Mouse (Mus musculus) kidney, embryonic 16.5 days (tissue): ENCODE measurements around the gene Arfgap2. TPM values are rescaled to one million over a fixed set of nuclear protein-coding genes. Genes with fewer than 3 reads are reported as not detected.
A peak's percentile ranks its signal among the peaks of the same experiment; 100 is the strongest.

ENCODE experiments used
- ATAC-seq: fragments of 200-750 bp; cut with Nextera tagmentation; 2 replicates; pipeline ENCODE4 v1.8.0; 2017; ENCODE audit warnings: moderate TSS enrichment; ENCODE audit not compliant: low FRiP score, low TSS enrichment
- H3K27ac ChIP-seq: fragments of 300-500 bp; sonication (generic); 2 replicates; pipeline ENCODE4 v1.5.1; 2014; ENCODE audit warnings: low read length
- H3K27me3 ChIP-seq: fragments of 300-500 bp; sonication (generic); 2 replicates; pipeline ENCODE4 v1.6.1; 2014; ENCODE audit warnings: low read length, control low read depth, mixed read lengths; ENCODE audit not compliant: insufficient read depth
- H3K36me3 ChIP-seq: fragments of 300-500 bp; sonication (generic); 2 replicates; pipeline ENCODE4 v1.6.1; 2014; ENCODE audit warnings: low read length, control low read depth, mixed read lengths; ENCODE audit not compliant: insufficient read depth
- H3K4me1 ChIP-seq: fragments of 300-500 bp; sonication (generic); 2 replicates; pipeline ENCODE4 v1.6.1; 2014; ENCODE audit warnings: low read length, control low read depth, mixed read lengths; ENCODE audit not compliant: insufficient read depth
- H3K4me2 ChIP-seq: fragments of 300-500 bp; sonication (generic); replicated peaks from 2 replicates; pipeline ENCODE4 v1.6.1; 2014; ENCODE audit warnings: low read depth, low read length
- H3K4me3 ChIP-seq: fragments of 300-500 bp; sonication (generic); 2 replicates; pipeline ENCODE4 v1.5.1; 2014; ENCODE audit warnings: mild to moderate bottlenecking, low read length
- H3K9ac ChIP-seq: fragments of 300-500 bp; sonication (generic); replicated peaks from 2 replicates; pipeline ENCODE4 v1.6.1; 2014; ENCODE audit warnings: low read length
- H3K9me3 ChIP-seq: fragments of 300-500 bp; sonication (generic); 2 replicates; pipeline ENCODE4 v1.6.1; 2016; ENCODE audit warnings: low read length, control low read depth
- WGBS: fragments of 180-500 bp; shearing (Covaris S2); extraction: QIAGEN DNeasy Blood & Tissue Kit; methylation state at CpG from one replicate; pipeline ENCODE4 v1.1.7; 2014; 5-methylcytosine and 5-hydroxymethylcytosine counted together
- polyA plus RNA-seq: library from polyadenylated mRNA; unstranded; fragments of >200 nt; fragmentation: Nextera tagmentation; extraction: Ambion mirVana; gene quantifications from 2 replicates; pipeline ENCODE4 v1.2.1, GENCODE M21; 2015

The Arfgap2 gene
- polyA plus RNA-seq, 1 experiment from 2014 or later, result 96.5 TPM

DNA sequence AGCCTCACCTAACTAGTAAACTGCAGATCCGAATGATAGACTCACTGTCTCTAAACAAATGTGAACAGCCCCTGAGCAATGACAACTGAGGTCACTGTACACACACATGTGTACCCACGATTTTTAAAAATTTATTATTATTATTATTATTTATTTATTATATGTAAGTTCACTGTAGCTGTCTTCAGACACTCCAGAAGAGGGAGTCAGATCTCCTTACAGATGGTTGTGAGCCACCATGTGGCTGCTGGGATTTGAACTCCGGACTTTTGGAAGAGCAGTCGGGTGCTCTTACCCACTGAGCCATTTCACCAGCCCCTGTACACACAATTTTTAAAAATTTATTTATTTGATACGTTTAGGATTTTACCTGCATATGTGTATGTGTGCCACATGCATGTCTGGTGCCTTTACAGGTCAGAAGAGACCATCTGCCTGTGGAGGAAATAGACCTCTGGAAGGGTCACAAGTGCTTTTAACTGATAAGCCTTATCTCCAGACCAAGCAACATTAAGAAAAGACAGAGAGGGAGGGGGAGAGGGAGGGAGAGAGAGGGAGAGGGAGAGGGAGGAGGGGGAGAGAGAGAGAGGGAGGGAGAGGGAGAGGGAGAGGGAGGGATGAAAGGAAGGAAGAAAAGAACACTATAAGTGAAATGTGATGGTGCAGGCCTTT, 20.1 kb upstream of the Arfgap2 start:
- Histone ChIP-seq H3K27ac (no peak overlapping the region), H3K4me2 (no peak overlapping the region), H3K4me1 (no peaks in the 10 kb centered on the region), H3K36me3 (no peaks in the 10 kb centered on the region), H3K4me3 (no peak overlapping the region), H3K9me3 (no peaks in the 10 kb centered on the region), H3K9ac (no peak overlapping the region), H3K27me3 (no peaks in the 10 kb centered on the region)
- ATAC-seq, result no peak
- WGBS, result 80% methylated on average over 5 of the region's 5 CpGs

DNA sequence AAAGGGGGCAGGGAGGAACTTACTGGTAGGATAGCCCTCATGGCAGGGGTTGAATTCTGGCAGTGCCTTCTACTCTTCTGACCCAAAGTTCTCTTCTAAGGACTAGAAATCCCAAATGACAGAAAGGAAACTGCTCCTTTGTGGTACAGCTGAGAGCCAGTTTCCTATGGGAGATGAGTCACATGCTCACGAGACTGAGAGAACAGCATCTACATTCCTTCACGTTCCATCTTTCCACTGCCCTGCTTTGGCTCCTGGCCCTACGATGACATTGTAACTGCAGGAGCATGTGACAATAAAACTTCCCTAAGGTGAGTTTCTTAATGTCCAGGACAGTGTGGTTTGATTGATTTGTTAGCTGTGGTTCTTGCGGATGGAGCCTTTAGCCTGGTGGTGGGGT, 16.4 kb upstream of the Arfgap2 start:
- no peak overlapping the region for H3K4me3 ChIP-seq
- H3K9ac ChIP-seq, result no peak overlapping the region
- ATAC-seq, result no peak
- H3K27ac ChIP-seq, result no peak overlapping the region
- no peaks in the 10 kb centered on the region for H3K36me3 ChIP-seq
- no peaks in the 10 kb centered on the region for H3K27me3 ChIP-seq
- no peak overlapping the region for H3K4me2 ChIP-seq
- H3K4me1 ChIP-seq, result no peaks in the 10 kb centered on the region
- 84% methylated on average over 4 of the region's 4 CpGs for WGBS
- H3K9me3 ChIP-seq, result no peaks in the 10 kb centered on the region

DNA sequence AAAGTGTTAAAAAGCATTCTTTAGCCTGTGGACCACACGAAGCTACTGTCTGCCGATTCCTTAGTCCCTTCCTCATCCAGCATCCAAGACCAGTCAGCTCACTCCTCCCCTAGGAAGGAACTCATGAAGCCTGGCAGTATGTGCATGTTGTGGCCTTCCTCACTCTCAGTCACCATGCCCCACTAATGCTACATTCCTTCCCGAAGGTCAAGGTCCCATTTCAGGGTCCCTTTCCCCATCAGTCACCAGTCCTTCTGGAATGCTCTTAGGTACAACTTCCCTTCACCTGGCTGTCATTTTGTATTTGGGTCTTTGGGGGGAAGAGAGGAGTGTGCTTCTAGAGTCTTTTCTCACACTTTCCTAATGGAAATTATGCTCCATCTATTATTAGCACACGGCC, 12.8 kb upstream of the Arfgap2 start:
- ATAC-seq, result no peak
- WGBS, result 67% methylated on average over 4 of the region's 4 CpGs
- no peak overlapping the region for H3K9ac ChIP-seq

DNA sequence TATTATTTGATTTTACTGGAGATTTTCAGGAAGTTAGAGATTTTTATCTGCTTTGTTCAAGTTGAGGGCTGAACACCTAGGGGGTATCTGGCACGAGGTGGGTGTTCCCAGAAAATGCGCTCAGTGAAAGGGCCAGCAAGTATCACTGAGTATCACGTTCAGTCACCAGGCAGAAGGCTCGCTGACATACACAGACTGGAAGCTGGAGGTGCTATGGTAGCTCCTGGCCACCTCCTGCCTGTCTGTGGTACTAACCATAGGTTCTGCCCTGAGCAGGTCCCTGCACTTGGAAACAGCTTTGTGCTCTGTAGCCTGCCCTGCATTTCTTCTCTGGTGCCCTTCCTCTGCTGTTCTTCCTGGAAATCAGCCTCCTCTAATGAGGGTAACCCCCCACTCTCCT, 12.3 kb upstream of the Arfgap2 start:
- H3K9ac ChIP-seq, result no peak overlapping the region
- WGBS, result 50% methylated on average over 4 of the region's 4 CpGs
- peaks cover 13% of the 10 kb centered on the region; the same call in 1 of the 2 replicates for H3K27me3 ChIP-seq
- no peaks in the 10 kb centered on the region for H3K9me3 ChIP-seq
- H3K36me3 ChIP-seq, result no peaks in the 10 kb centered on the region
- H3K4me1 ChIP-seq, result peaks cover 23% of the 10 kb centered on the region
- H3K4me2 ChIP-seq, result no peak overlapping the region
- no peak overlapping the region for H3K4me3 ChIP-seq
- H3K27ac ChIP-seq, result no peak overlapping the region
- ATAC-seq, result no peak

More for the DNA sequence above, 12.8 kb upstream of the Arfgap2 start:
- Histone ChIP-seq H3K9me3 (no peaks in the 10 kb centered on the region), H3K4me1 (peaks cover 19% of the 10 kb centered on the region), H3K4me2 (no peak overlapping the region), H3K27me3 (peaks cover 13% of the 10 kb centered on the region; the same call in 1 of the 2 replicates), H3K4me3 (no peak overlapping the region), H3K27ac (no peak overlapping the region), H3K36me3 (no peaks in the 10 kb centered on the region)

DNA sequence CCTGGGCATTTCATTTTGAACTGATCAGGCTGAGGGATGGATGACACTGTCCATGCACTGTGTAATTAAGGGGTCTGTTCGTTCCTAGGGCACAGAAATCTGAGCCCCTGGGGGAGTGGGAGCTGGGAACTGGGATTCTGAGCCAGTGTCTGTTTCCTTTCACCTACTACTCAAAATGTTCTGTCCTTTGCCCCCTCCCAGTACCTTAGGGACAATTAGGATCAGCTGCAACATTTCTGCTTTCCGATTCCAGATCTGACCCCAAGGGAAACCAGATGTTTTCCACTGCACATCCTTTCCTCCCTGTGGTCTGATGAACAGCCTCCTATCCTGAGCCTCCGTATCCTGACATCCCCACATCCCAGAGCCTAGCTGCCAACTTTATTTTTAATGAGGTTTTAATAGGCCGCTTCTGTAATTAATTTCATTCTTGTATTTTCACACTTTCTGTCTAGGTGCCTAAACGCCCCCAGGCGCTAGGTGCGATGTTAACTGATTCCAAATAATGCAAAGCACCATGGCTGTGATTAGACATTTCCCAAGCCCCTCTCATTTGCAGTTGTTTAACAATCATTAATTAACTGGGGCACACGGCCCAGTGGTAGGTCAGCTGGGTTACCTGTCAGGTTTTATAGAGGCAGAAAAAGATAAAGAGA, 9.9 kb upstream of the Arfgap2 start:
- Histone ChIP-seq H3K36me3 (no peaks in the 10 kb centered on the region), H3K27me3 (peaks cover 13% of the 10 kb centered on the region; the same call in 1 of the 2 replicates), H3K4me3 (no peak overlapping the region), H3K27ac (no peak overlapping the region), H3K9me3 (no peaks in the 10 kb centered on the region), H3K4me1 (peaks cover 34% of the 10 kb centered on the region), H3K9ac (no peak overlapping the region), H3K4me2 (peak overlapping the region; percentile 90; the same call in 1 of the 2 replicates)
- WGBS, result 21% methylated on average over 8 of the region's 8 CpGs
- no peak for ATAC-seq

DNA sequence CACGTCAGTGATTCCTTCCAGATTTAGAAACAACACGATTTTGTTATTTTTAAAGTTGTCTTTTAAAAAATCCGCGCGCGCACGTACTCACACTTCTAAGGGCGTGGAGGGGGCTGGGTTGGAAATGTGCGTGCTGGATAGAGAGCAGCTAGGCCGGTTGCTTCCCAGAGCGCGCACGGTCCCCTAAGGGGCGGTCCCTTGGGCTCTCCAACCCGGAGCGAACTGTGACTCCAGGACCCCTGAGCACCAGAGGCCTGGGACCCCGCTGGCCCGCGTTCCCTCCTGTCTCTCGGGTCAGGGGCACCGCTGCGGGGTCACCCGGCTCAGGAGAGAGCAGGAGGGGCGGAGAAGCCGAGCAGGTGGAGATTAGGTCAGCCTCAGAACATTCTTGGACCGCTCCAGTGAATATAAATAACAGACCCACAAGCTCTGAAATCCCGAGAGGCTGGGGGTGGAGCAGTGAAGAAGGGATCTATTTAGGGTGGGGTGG, 9.1 kb upstream of the Arfgap2 start, which contains the start of gene Pacsin3:
Gene Pacsin3, plus strand, starts transcription at position 294 of the 490 bp plus-strand sequence.
- WGBS, result 2% methylated on average over 27 of the region's 27 CpGs
- peak within 1 kb of the TSS; percentile 71 for H3K4me3 ChIP-seq
- peak within 1 kb of the TSS; percentile 83 for H3K27ac ChIP-seq
- H3K4me1 ChIP-seq, result peaks cover 34% of the 10 kb centered on the region
- peak within 1 kb of the TSS; percentile 90 for H3K4me2 ChIP-seq
- H3K36me3 ChIP-seq, result peaks cover 4% of the 10 kb centered on the region; the same call in 1 of the 2 replicates
- peaks cover 13% of the 10 kb centered on the region; the same call in 1 of the 2 replicates for H3K27me3 ChIP-seq
- ATAC-seq, result 0 out of 2 replicates have a peak, but pooled peaks have one; percentile 15
- peak within 1 kb of the TSS; percentile 72 for H3K9ac ChIP-seq
- H3K9me3 ChIP-seq, result no peaks in the 10 kb centered on the region

DNA sequence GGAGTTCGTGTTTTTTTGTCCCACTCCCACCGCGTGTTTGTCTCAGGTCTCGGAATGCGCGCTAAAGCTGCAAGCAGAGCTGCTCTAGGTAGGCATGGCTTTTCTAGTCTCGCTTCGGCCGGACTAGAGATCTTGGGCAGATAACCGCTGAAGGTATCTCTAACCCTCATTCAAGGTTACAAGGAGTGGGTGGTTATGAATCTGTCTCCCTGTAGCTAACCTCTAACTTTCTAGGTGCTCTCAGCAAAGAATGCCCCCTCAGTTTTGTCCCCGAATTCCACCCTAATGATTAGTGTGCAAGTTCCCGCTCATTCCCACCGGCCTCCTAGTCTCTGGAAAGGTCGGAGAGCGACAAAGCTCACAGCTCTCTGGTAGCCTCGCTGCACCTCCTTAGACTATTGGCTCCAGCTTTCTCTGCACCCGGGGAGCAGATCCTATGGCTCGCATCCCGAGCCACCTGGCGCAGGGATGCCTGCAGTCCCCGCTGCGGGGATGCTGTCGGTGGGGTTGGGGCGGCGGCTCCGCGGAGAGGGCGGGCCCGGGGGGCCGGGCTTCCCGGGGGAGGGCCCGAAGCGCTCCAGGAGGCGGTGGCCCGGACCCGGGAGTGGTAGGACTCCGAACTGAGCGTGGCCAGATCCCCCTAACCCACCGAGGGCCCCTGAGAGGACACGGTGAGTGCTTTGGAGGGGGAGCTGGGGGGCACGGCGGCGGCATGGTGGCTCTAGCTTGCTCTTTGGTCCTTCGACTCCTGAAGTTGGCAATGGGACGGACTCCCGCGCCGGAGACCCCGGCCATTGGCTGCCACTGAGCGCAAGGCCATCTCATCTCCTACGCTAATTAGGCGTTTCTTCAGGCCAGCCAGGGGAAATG, 8.3 kb upstream of the Arfgap2 start:
- peak overlapping the region; percentile 71 for H3K4me3 ChIP-seq
- peaks cover 13% of the 10 kb centered on the region; the same call in 1 of the 2 replicates for H3K27me3 ChIP-seq
- peak overlapping the region; percentile 72 for H3K9ac ChIP-seq
- H3K27ac ChIP-seq, result peak overlapping the region; percentile 83
- peak; percentile 77 for ATAC-seq
- H3K9me3 ChIP-seq, result no peaks in the 10 kb centered on the region
- WGBS, result under 1% methylated on average over 46 of the region's 52 CpGs
- peak overlapping the region; percentile 90 for H3K4me2 ChIP-seq
- H3K36me3 ChIP-seq, result peaks cover 4% of the 10 kb centered on the region; the same call in 1 of the 2 replicates
- peaks cover 34% of the 10 kb centered on the region for H3K4me1 ChIP-seq

DNA sequence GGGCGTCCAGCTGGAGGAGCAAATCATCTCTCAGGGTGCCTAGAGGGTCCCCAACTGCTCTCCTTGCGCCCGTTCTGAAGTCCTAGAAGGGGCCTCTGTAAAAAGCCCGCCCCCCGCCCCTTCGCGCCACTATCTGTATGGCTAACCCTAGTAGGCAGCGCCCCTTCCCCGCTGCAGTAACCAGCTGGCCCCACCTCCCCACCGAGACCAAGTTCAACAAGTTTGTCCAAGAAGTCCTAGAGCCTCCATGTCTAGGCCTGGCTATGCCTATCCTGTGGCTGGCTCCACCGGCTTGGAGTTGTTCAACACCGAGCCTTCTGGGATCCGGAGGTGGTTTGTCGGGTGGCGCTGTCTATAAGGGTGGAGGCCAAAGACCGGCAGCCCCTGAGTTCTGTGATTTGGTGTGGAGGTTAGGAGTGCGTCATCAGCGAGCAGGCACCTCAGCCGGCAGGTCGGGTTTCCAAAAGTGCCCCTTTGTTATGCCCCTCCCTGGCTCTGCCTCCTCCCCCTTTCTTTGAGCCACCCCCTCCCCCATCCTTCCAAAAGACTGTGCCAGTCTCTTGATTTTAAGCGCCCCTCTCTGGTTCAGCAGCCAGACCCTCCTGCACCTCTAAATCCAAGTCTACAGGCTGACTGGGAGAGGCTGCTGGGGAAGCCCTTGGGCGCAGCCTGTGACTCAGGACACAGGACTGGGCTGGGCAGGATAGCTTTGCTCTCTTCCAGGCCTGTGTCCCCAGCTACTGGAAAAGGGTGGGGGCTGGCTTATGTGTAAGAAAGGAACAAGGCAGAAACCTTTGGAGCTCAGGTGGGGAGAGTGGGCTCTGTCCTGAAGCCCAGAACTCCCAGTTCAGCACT, 7.4 kb upstream of the Arfgap2 start:
- peak overlapping the region; percentile 72 for H3K9ac ChIP-seq
- peak; percentile 84 for ATAC-seq
- peaks cover 4% of the 10 kb centered on the region; the same call in 1 of the 2 replicates for H3K36me3 ChIP-seq
- no peaks in the 10 kb centered on the region for H3K9me3 ChIP-seq
- H3K4me1 ChIP-seq, result peaks cover 34% of the 10 kb centered on the region
- H3K4me2 ChIP-seq, result peak overlapping the region; percentile 90
- peak overlapping the region; percentile 83 for H3K27ac ChIP-seq
- H3K27me3 ChIP-seq, result peaks cover 13% of the 10 kb centered on the region; the same call in 1 of the 2 replicates
- peak overlapping the region; percentile 71 for H3K4me3 ChIP-seq
- under 1% methylated on average over 22 of the region's 22 CpGs for WGBS
